Mouse (Mus musculus) kidney, postnatal 25 days (tissue): ENCODE results near the gene Kcnk10.
A peak's percentile ranks its signal among the peaks of the same experiment; 100 is the strongest.

Source experiments
- DNase-seq, 2 experiments: peaks; one replicate each; pipeline ENCODE4 v3.0.0; 2021; ENCODE audit warnings: mixed read lengths in 2 of 2

Kcnk10 gene

GRCm38 (mm10) chr12:98505601-98506000 lies 72.5 kb downstream of the Kcnk10 start:
- no peak for DNase-seq

- no peak for DNase-seq
Observed at GRCm38 (mm10) chr12:98501528-98502280, 76.4 kb downstream of the Kcnk10 start.

DNA sequence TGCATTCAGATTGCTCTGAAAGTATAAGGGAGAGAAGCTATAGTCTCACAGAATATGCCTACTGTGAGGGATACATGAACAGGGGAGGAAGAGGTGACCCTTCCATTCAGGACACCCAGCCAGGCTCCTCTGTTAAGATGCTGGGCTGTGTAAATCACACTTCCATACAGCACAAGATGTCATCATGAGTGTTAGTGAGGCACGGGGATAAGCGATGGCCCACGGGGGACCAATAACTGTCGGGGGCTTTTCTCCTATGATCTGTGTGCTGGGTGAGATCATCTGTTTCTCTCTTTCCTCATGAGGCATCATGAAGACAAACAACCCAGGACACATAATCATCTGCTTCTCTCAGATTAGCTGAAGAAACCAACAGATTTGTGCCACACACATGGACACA lies 77.1 kb downstream of the Kcnk10 start:
- DNase-seq = no peak

- DNase-seq = no peak
Observed at GRCm38 (mm10) chr12:98481460-98481859, 96.7 kb downstream of the Kcnk10 start.

GRCm38 (mm10) chr12:98481048-98481447 lies 97.1 kb downstream of the Kcnk10 start:
- no peak for DNase-seq

- no peak for DNase-seq
Observed at GRCm38 (mm10) chr12:98477673-98478461, 100.2 kb downstream of the Kcnk10 start.

DNA sequence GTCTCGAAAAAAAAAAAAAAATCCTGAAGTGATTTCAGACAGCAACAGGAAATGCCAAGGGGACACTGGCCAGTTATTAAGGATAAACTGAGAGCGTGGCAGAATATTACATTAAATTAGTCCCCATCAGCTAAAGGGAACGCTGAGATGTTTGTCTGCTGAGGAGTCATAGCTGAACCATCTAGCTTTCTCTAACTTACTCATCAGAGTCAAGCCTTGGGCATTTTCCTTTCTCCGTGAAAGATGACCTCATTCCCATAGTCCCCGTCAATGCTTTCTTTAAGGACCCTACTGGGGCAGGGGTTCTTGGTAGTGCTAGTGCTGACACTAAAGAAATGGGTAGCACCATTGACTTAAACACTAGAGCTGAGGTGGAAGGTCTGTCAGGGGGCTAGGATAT lies 106.9 kb downstream of the Kcnk10 start:
- DNase-seq = no peak

- no peak for DNase-seq
Observed at GRCm38 (mm10) chr12:98470097-98470496, 108.0 kb downstream of the Kcnk10 start.

DNA sequence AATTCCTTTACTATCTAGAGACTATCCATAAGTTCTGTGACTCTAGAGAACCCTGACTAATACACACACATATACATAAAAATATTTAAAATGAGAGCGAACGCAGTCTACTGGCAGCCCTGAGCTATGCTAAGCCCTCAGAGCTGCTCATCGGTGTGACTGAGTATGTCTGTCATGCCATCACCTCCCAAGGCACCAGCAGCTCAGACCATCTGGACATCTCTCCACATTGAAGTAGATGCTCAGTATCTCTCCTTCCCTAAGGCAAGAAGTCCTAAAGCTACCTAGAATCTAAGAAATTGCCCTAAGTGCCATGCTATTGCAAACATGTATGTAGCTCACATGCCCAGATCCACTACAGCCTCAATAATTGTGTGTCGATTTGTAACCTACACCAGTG lies 110.3 kb downstream of the Kcnk10 start:
- no peak for DNase-seq

- peak in 1 of 2 experiments; percentile 34 for DNase-seq
Observed at GRCm38 (mm10) chr12:98459889-98460288, 118.2 kb downstream of the Kcnk10 start.

DNA sequence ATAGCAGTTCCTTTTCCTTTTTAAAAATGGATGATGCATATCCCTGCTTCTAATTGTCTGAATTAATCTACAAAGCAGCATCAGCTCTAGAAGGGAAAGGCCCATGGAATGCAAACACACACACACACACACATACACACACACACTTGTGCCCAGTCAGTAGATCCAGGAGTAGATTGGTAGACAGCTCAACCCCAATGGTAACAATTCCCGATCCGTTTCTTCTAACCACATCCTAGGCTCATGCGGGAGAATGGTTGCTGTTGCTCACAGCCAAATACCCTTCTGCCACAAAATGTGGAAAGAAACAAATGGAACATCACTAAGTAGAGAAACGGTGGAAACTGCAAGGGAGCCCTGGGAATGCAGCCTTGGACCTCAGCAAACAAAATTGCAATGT lies 119.2 kb downstream of the Kcnk10 start:
- DNase-seq = no peak

DNA sequence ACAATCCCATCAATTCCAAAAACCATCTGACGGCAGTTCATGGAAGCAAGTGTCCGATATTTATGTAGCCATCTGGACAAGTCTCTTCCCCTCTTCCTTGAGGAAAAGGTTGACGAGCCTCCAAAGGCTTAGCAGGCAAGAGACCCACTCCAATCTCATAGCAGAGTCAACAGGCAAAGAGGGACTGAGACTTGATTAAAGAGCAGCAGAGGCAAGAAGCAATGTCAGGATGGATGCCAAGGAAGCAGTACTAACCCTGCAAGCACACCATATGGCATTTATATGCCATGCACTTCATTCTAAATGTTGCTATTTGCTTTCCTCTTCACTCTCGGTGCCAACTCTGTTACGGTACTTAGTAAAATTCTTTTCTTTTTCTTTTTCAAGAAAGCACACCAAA lies 119.6 kb downstream of the Kcnk10 start:
- no peak for DNase-seq

- no peak for DNase-seq
Observed at GRCm38 (mm10) chr12:98453161-98453560, 124.9 kb downstream of the Kcnk10 start.

GRCm38 (mm10) chr12:98452646-98453045 lies 125.5 kb downstream of the Kcnk10 start:
- no peak for DNase-seq

DNA sequence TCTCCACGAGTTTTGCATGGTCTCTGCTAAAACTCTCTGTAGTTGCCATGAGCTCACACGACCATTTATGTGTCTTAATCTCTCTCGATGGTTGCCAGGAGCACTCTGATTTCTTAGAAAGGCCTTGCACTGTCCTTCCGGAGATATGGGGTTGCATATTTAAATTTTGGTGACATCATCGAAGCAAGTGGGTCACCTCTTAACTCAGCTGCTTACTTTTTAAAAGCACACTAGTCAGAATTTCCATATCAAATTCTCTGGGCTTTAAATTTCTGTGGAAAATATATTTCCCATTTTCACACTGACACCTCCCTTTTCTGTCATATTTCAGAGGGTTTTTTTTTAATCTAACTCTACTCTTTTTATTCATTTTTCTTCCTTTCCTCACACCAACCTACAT lies 132.5 kb downstream of the Kcnk10 start:
- DNase-seq = no peak

DNA sequence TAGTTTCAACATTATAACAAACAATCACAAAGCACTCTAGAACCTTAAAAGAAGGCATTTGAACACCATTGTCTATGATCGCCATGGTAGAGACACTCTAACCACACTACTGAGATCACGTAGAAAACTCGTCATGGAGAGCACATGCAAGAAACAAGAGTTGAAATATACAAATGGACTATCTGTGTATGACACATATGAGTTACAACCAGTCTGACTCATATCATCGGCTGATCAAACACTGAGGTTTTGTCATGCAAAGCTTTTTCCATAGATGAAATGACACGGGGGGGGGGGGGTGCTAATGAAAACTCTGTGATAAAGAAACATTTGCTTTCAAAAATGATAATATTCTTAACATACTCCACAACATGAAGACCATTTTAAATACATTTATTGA lies 133.2 kb downstream of the Kcnk10 start:
- no peak for DNase-seq

DNA sequence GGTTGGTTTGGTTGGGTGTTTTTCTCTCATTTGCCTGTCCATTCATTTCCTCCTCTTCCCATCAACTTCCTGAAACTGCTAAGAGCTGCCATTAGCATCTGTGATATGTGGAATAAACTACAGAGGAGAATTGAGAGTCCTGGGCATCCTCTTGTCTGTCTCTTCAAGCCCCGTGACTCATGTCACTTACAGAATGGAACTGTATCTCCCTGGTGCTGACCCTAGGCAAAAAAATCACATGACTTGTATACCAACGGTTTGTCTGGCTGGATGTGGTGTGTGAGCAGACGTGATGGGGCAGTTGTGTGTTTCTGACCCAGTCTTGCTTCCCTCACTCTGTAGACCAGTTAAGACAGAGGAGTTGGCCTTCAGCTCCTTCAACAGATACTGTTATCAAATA lies 134.4 kb downstream of the Kcnk10 start:
- DNase-seq = no peak

GRCm38 (mm10) chr12:98438080-98438479 lies 140.0 kb downstream of the Kcnk10 start:
- DNase-seq = no peak

GRCm38 (mm10) chr12:98430683-98431082 lies 147.4 kb downstream of the Kcnk10 start:
- DNase-seq = no peak

- DNase-seq = no peak
Observed at GRCm38 (mm10) chr12:98421340-98421739, 156.8 kb downstream of the Kcnk10 start.

DNA sequence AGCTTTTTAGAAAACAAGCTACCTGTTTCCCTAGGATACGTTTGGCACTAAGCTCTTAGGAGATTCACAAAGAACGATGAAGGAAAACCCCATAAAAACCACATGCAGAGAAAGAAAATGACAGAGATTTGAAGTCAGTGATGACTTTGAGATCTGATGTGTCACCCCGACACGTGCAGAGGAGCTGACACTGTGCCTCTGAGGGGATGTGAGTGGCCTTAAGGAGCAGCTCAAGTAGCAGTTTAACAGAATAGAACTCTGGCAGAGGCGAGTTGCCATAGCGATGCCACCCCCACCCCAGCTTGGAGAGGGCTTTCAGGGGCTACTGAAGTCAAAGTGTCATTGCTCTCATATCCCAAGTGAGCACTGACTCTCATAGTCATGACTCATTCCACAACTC lies 158.3 kb downstream of the Kcnk10 start:
- DNase-seq = no peak

DNA sequence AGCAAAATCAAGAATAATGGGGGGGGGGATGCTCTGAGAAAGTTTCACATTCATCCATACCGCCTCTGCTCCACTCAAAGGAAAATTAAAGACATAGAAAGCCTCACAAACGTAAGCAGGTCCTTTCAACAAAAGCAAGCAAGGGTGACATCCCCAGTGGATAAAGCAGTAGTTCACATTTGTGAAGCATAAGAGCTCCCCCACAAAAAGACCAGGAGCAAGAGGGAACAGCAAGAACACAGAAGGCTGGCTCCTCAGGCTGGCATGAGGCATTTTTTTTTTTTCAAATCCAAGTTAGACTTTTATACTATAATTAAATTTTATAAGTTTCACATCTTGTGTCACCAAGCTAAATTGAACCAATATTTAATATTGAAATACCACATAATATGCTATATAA lies 168.5 kb downstream of the Kcnk10 start:
- no peak for DNase-seq

GRCm38 (mm10) chr12:98406598-98406997 lies 171.5 kb downstream of the Kcnk10 start:
- no peak for DNase-seq

GRCm38 (mm10) chr12:98406076-98406475 lies 172.0 kb downstream of the Kcnk10 start:
- no peak for DNase-seq
